13 mouse cellular contexts compared by ENCODE assay signal in the genomic region with DNA sequence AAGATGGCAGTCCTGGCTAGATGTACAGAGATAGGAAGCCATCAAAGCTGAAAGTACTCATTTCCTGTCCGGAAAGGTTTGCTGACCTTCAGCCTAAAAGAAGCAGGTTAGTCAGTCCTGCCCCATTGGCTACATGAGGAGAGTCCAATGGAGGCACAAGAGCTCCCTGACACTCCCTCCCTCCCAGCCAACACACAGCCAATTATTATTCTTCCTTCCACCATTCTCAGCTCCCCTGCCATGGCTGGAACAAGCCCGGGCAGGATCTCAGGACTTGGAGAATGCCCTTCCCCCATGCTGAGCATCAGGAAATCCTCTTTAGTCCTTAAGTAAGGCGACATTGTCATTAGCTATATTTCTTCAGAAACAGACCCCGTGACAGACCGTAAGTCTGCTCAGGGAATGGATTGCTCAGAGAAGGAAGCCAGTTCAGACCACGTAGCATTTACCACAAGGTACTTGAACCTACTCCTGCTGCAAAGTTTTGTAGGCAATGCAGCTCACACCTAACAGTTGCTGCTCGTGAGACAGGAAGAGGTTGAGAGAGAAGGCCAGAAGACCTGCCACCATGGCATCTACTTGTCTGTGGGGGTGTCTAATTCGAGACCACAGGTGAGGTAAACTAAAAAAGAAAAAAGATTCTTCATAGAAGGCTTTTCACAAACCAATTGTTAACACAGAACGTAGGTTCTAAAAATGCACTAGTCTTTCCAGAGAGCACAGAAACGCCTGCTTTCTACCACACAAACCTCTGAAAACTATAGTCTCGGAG. TPM values are rescaled to one million over a fixed set of nuclear protein-coding genes. Genes with fewer than 3 reads are reported as not detected.
DNase-seq lines count a peak whose midpoint lies in the region; ATAC-seq and TF ChIP-seq lines count a peak whose summit lies in the region.
"Had no signal": no experiment of that assay in that cellular context is flagged by ENCODE, and none has a peak within 500 bp of the region (broad histone marks: within the 10 kb centered on the region; RNA-seq: fewer than 3 reads in every experiment).

No protein-coding gene starts in this region.

- H3K9me3 ChIP-seq in kidney, embryonic 16.5 days (ENCODE audit: low read length), result 0 out of 2 replicates have a peak, but pooled peaks cover 5% of the 10 kb centered on the region
- peaks cover 13% of the 10 kb centered on the region for H3K9me3 ChIP-seq in CH12.LX (replicated peaks; ENCODE audit: low read length)
- H3K9me3 ChIP-seq in hindbrain, embryonic 10.5 days, result peaks cover 9% of the 10 kb centered on the region
- H3K9me3 ChIP-seq: heart, embryonic 15.5 days had no signal

- no peak for TF ChIP-seq CTCF in CH12.LX (conservative IDR thresholded peaks at IDR 0.05 in 1 of 2, IDR thresholded peaks at IDR 0.05 in 1 of 2; ENCODE audit: low read depth in 2 of 2, low read length in 2 of 2)

- 67% methylated on average over 11 of the region's 11 CpGs for WGBS in kidney, embryonic 16.5 days
- 82% methylated on average over 11 of the region's 11 CpGs for WGBS in hindbrain, embryonic 10.5 days

- ATAC-seq in kidney, embryonic 16.5 days (ENCODE audit: low FRiP score, low TSS enrichment), result peak; percentile 23; the same call in 1 of the 2 replicates

- H3K27me3 ChIP-seq in kidney, embryonic 16.5 days (ENCODE audit: insufficient read depth, low read length), result no peaks in the 10 kb centered on the region
- H3K27me3 ChIP-seq in CH12.LX (replicated peaks), result no peaks in the 10 kb centered on the region
- no peaks in the 10 kb centered on the region for H3K27me3 ChIP-seq in hindbrain, embryonic 10.5 days (ENCODE audit: insufficient read depth, poor library complexity, severe bottlenecking)
- H3K27me3 ChIP-seq: heart, embryonic 15.5 days had no signal

- in situ Hi-C loops in CH12.LX (cut with MboI; ENCODE audit: low pct_ligation_motif_present, low pct_unique_long_range_greater_than_20kb, low sequenced_read_pairs), result loop anchor here (5.0 kb wide), 1 partner anchor 34 kb away; no protein-coding TSS in a partner anchor

- no peak overlapping the region for H3K4me2 ChIP-seq in kidney, embryonic 16.5 days (replicated peaks; ENCODE audit: low read depth, low read length)
- H3K4me2 ChIP-seq in CH12.LX (ENCODE audit: insufficient read depth, low read depth, poor library complexity, severe bottlenecking), result peak overlapping the region; percentile 44; the same call in 1 of the 2 replicates
- H3K4me2 ChIP-seq: heart, embryonic 15.5 days had no signal

- no peak for TF ChIP-seq RAD21 in CH12.LX (IDR thresholded peaks at IDR 0.05; ENCODE audit: low read depth, low read length)

- no peak for TF ChIP-seq EP300 in CH12.LX (IDR thresholded peaks at IDR 0.05; ENCODE audit: low read length)

- H3K9ac ChIP-seq in kidney, embryonic 16.5 days (replicated peaks; ENCODE audit: low read length), result no peak overlapping the region
- 0 out of 2 replicates have a peak overlapping the region, but pooled peaks have one; percentile 19 for H3K9ac ChIP-seq in CH12.LX (ENCODE audit: insufficient read depth, low read depth)
- H3K9ac ChIP-seq: heart, embryonic 15.5 days had no signal

- no peaks in the 10 kb centered on the region for H3K79me2 ChIP-seq in CH12.LX (replicated peaks; ENCODE audit: control insufficient read depth, extremely low read depth, insufficient read depth, poor library complexity, severe bottlenecking)

- no peak for DNase-seq in kidney, postnatal 36 days
- DNase-seq in 416B (ENCODE audit: low read depth) (peak; percentile 83), CH12.LX (ENCODE audit: extremely low read depth) (no peak)
- peak; percentile 42 for DNase-seq in kidney, postnatal 14 days
- DNase-seq in urinary bladder, postnatal 14 days (ENCODE audit: low spot score), result no peak
- DNase-seq in hindbrain, embryonic 10.5 days (ENCODE audit: low spot score), result no peak
- DNase-seq: adrenal gland, postnatal 25 days; cerebellum, adult 9-11 months; right cerebral cortex, postnatal 4 days; thymus, adult 18-20 months had no signal

- dilution Hi-C loops in CH12.LX (cut with MboI; ENCODE audit: extremely low pct_ligation_motif_present, extremely low pct_unique_long_range_greater_than_20kb, low sequenced_read_pairs), result no loop called here

- no peak overlapping the region for H3K4me3 ChIP-seq in kidney, embryonic 16.5 days (ENCODE audit: low read length)
- no peak overlapping the region for H3K4me3 ChIP-seq in CH12.LX (replicated peaks in 1 of 3; ENCODE audit: low read depth in 2 of 3, low read length in 2 of 3, poor library complexity in 1 of 3)
- H3K4me3 ChIP-seq in hindbrain, embryonic 10.5 days, result no peak overlapping the region
- H3K4me3 ChIP-seq: heart, embryonic 15.5 days had no signal

- peak; percentile 32; the same call in 1 of the 2 replicates for TF ChIP-seq POLR2A in CH12.LX (IDR thresholded peaks at IDR 0.05; ENCODE audit: low read depth, low read length)

- H3K4me1 ChIP-seq in kidney, embryonic 16.5 days (ENCODE audit: insufficient read depth, low read length), result 0 out of 2 replicates have a peak, but pooled peaks cover 4% of the 10 kb centered on the region
- peaks cover 13 to 28% of the 10 kb centered on the region in 2 experiments for H3K4me1 ChIP-seq in CH12.LX (ENCODE audit: control insufficient read depth in 1 of 2, insufficient read depth in 2 of 2)
- H3K4me1 ChIP-seq in hindbrain, embryonic 10.5 days (replicated peaks), result no peaks in the 10 kb centered on the region
- H3K4me1 ChIP-seq: heart, embryonic 15.5 days had no signal

- no peaks in the 10 kb centered on the region for H3K36me3 ChIP-seq in kidney, embryonic 16.5 days (ENCODE audit: insufficient read depth, low read length)
- no peaks in the 10 kb centered on the region for H3K36me3 ChIP-seq in CH12.LX (replicated peaks in 1 of 2; ENCODE audit: control insufficient read depth in 1 of 2, insufficient read depth in 1 of 2, low read length in 1 of 2)
- no peaks in the 10 kb centered on the region for H3K36me3 ChIP-seq in hindbrain, embryonic 10.5 days
- H3K36me3 ChIP-seq: heart, embryonic 15.5 days had no signal

- H3K27ac ChIP-seq in kidney, embryonic 16.5 days (ENCODE audit: low read length), result peak overlapping the region; percentile 63
- peak overlapping the region; percentile 71 for H3K27ac ChIP-seq in CH12.LX (ENCODE audit: insufficient read depth, low read depth)
- no peak overlapping the region for H3K27ac ChIP-seq in hindbrain, embryonic 10.5 days
- H3K27ac ChIP-seq: heart, embryonic 15.5 days had no signal

TF ChIP-seq in CH12.LX, 34 proteins besides CTCF, POLR2A, EP300 and RAD21:
- no peak for TF ChIP-seq MAX (IDR thresholded peaks at IDR 0.05; ENCODE audit: low read length)
- no peak for TF ChIP-seq HCFC1 (IDR thresholded peaks at IDR 0.05; ENCODE audit: low read depth, low read length)
- TF ChIP-seq USF1 (IDR thresholded peaks at IDR 0.05; ENCODE audit: low read depth, low read length), result no peak
- TF ChIP-seq JUND (conservative IDR thresholded peaks at IDR 0.05; ENCODE audit: low read depth, low read length), result no peak
- TF ChIP-seq PAX5 (IDR thresholded peaks at IDR 0.05; ENCODE audit: low read length), result no peak
- no peak for TF ChIP-seq MAZ (IDR thresholded peaks at IDR 0.05; ENCODE audit: low read depth, low read length)
- TF ChIP-seq CHD2 (IDR thresholded peaks at IDR 0.05; ENCODE audit: low read length), result 0 out of 2 replicates have a peak, but pooled peaks have one; percentile 34
- 0 out of 2 replicates have a peak, but pooled peaks have one; percentile 11 for TF ChIP-seq MEF2A (IDR thresholded peaks at IDR 0.05; ENCODE audit: borderline replicate concordance, low read depth, low read length)
- peak; percentile 23; the same call in 1 of the 2 replicates for TF ChIP-seq TCF12 (IDR thresholded peaks at IDR 0.05; ENCODE audit: low read depth, low read length)
- no peak for TF ChIP-seq UBTF (IDR thresholded peaks at IDR 0.05; ENCODE audit: low read depth, low read length)
- no peak for TF ChIP-seq ZMIZ1 (IDR thresholded peaks at IDR 0.05; ENCODE audit: low read depth, low read length)
- peak; percentile 28; the same call in 1 of the 2 replicates for TF ChIP-seq ELF1 (IDR thresholded peaks at IDR 0.05; ENCODE audit: low read depth, low read length)

RNA-seq across cellular contexts. Expression of a gene that starts 15.1 kb away (rescaled TPM):
- polyA plus RNA-seq in kidney, embryonic 16.5 days (2015; fragmentation: Nextera tagmentation; extraction: Ambion mirVana), result 35.3 and 37.7 TPM in 2 replicates
- total RNA-seq in CH12.LX (2012; rRNA removed) (2.9 and 3.3 TPM in 2 replicates), CH12.LX (2014; rRNA removed) (1.5 and 1.7 TPM in 2 replicates)
- polyA plus RNA-seq in CH12.LX (2012; ENCODE audit: insufficient read length, low read depth), result 0.87 and 0.93 TPM in 2 replicates
- 6.4 and 7.7 TPM in 2 replicates for polyA plus RNA-seq in hindbrain, embryonic 10.5 days (2016; fragmentation: Nextera tagmentation; extraction: Ambion mirVana)

RNA-seq across cellular contexts. Expression of a gene that starts 31.8 kb away (rescaled TPM):
- polyA plus RNA-seq in kidney, embryonic 16.5 days (2015; fragmentation: Nextera tagmentation; extraction: Ambion mirVana), result 64.5 and 66.6 TPM in 2 replicates
- total RNA-seq in CH12.LX (2012; rRNA removed), result 20.5 and 20.9 TPM in 2 replicates
- total RNA-seq in CH12.LX (2014; rRNA removed), result 45.3 and 48.4 TPM in 2 replicates
- 28.1 and 28.4 TPM in 2 replicates for polyA plus RNA-seq in CH12.LX (2012; ENCODE audit: insufficient read length, low read depth)
- polyA plus RNA-seq in hindbrain, embryonic 10.5 days (2016; fragmentation: Nextera tagmentation; extraction: Ambion mirVana), result 47.5 and 52.3 TPM in 2 replicates

RNA-seq across cellular contexts. Expression of a gene that starts 34.6 kb away (rescaled TPM):
- polyA plus RNA-seq in kidney, embryonic 16.5 days (2015; fragmentation: Nextera tagmentation; extraction: Ambion mirVana), result 0.47 and 1.4 TPM in 2 replicates
- total RNA-seq in CH12.LX (2012; rRNA removed), result 1.9 and 3.3 TPM in 2 replicates
- 4.7 and 4.8 TPM in 2 replicates for total RNA-seq in CH12.LX (2014; rRNA removed)
- polyA plus RNA-seq in CH12.LX (2012; ENCODE audit: insufficient read length, low read depth), result 8.9 and 9.9 TPM in 2 replicates
- 0.14 TPM in 1 of 2 replicates, not detected in the other for polyA plus RNA-seq in hindbrain, embryonic 10.5 days (2016; fragmentation: Nextera tagmentation; extraction: Ambion mirVana)
- polyA plus RNA-seq: neural tube, embryonic 14.5 days had no signal

RNA-seq across cellular contexts. Expression of a gene that starts 59.7 kb away (rescaled TPM):
- polyA plus RNA-seq in kidney, embryonic 16.5 days (2015; fragmentation: Nextera tagmentation; extraction: Ambion mirVana), result 0.59 and 1.5 TPM in 2 replicates
- total RNA-seq in CH12.LX (2012; rRNA removed) (1.4 and 1.8 TPM in 2 replicates), CH12.LX (2014; rRNA removed) (16.3 and 20.1 TPM in 2 replicates)
- polyA plus RNA-seq in CH12.LX (2012; ENCODE audit: insufficient read length, low read depth), result 1.0 TPM in 1 of 2 replicates, not detected in the other
- polyA plus RNA-seq in hindbrain, embryonic 10.5 days (2016; fragmentation: Nextera tagmentation; extraction: Ambion mirVana), result not detected in 2 replicates
- polyA plus RNA-seq: neural tube, embryonic 14.5 days had no signal

Comparison
In these comparisons a context has a peak if more than half of its experiments do, and no peak if none do; other contexts are left out.
1. DNase-seq: peak in 416B (single experiment) and kidney, postnatal 14 days (single experiment); none in kidney, postnatal 36 days (0 of 2), CH12.LX (single experiment), urinary bladder, postnatal 14 days (single experiment) and hindbrain, embryonic 10.5 days (single experiment).